Mouse (Mus musculus) hindbrain, embryonic 12.5 days (tissue): ENCODE measurements around the gene Adcy5. TPM values are rescaled to one million over a fixed set of nuclear protein-coding genes. Genes with fewer than 3 reads are reported as not detected.

ENCODE experiments used
- ATAC-seq: fragments of 200-750 bp; cut with Nextera tagmentation; 2 replicates; pipeline ENCODE4 v1.8.0; 2017; ENCODE audit warnings: moderate TSS enrichment; ENCODE audit not compliant: low FRiP score
- H3K27ac ChIP-seq: fragments of 300-500 bp; sonication (generic); 2 replicates; pipeline ENCODE4 v1.5.1; 2016; ENCODE audit warnings: mild to moderate bottlenecking
- H3K27me3 ChIP-seq: fragments of 300-500 bp; sonication (generic); 2 replicates; pipeline ENCODE4 v1.6.1; 2016; ENCODE audit warnings: mild to moderate bottlenecking
- H3K36me3 ChIP-seq: fragments of 300-500 bp; sonication (generic); 2 replicates; pipeline ENCODE4 v1.6.1; 2016; ENCODE audit warnings: mild to moderate bottlenecking
- H3K4me1 ChIP-seq: fragments of 300-500 bp; sonication (generic); 2 replicates; pipeline ENCODE4 v1.6.1; 2016
- H3K4me2 ChIP-seq: fragments of 300-500 bp; sonication (generic); replicated peaks from 2 replicates; pipeline ENCODE4 v1.6.1; 2016; ENCODE audit warnings: mild to moderate bottlenecking
- H3K4me3 ChIP-seq: fragments of 300-500 bp; sonication (generic); 2 replicates; pipeline ENCODE4 v1.5.1; 2016; ENCODE audit warnings: mild to moderate bottlenecking
- H3K9ac ChIP-seq: fragments of 300-500 bp; sonication (generic); 2 replicates; pipeline ENCODE4 v1.6.1; 2016; ENCODE audit warnings: mild to moderate bottlenecking, moderate library complexity
- H3K9me3 ChIP-seq: fragments of 300-500 bp; sonication (generic); replicated peaks from 2 replicates; pipeline ENCODE4 v1.6.1; 2016; ENCODE audit warnings: mild to moderate bottlenecking
- WGBS: fragments of 180-500 bp; shearing (Covaris S2); methylation state at CpG from one replicate; pipeline ENCODE4 v1.1.7; 2016; 5-methylcytosine and 5-hydroxymethylcytosine counted together
- polyA plus RNA-seq: library from polyadenylated mRNA; unstranded; fragments of >200 nt; fragmentation: Nextera tagmentation; extraction: Ambion mirVana; gene quantifications from 2 replicates; pipeline ENCODE4 v1.2.1, GENCODE M21; 2016

Gene Adcy5
- polyA plus RNA-seq, 1 experiment from 2014 or later: 4.4 TPM

DNA sequence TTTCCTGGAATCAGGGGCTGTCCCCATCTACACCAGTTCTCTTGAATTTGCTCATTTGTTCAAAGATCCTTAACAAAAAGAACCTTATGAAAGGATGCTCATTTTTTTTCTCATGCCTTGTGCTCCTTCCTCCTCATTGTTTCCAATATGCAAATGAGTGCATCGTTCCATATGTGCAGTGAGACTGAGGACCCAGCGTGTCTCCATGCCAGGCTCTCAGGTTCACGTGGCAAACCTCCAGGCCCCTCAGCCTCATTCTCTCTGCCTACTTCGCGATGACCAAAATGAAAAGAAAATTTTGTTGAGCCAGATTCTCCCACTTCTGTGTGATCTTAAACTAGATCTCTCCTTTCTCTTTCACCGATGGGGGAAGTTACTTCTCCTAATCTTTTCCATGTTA is 15.3 kb upstream of the Adcy5 start:
- 52% methylated on average over 6 of the region's 6 CpGs for WGBS
- Histone ChIP-seq H3K4me3 (no peak overlapping the region), H3K27ac (no peak overlapping the region)

DNA sequence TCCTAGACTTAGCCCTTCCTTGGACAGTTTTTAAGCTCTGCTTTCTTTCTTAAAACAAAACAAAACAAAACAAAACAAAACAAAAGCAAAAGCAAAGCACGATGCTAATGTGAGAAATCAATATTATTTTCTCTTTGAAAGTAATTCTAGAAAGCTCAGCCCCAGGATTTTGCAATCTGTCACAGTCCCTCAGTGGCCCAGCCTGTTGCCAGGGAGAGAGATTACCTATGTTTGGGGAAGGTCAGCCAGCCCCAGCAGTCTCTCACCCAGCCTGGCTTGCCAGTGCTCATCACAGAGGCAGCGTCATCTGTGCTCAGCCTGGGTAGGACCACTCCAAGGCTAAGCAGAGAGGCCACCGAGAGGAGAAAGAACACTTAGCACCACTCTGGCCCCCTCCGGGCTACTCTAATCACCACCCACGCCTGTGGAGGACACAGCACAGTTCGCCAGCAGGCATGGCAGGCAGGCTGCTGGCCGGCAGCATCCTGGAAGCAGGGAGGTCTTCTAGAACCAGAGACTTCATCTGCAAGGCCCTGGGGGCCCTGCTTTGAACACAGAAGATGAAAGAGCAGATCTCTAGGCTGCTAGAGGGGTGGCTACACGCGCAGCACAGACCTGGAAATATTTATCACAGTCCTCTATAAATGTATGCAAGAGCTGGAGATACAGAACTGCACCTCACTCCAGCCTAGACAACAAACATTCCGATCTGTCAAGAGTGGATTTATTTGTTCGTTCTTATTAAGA is 14.6 kb upstream of the Adcy5 start:
- ATAC-seq: peak; percentile 60; the same call in 1 of the 2 replicates
- no peak overlapping the region for H3K4me3 ChIP-seq
- no peaks in the 10 kb centered on the region for H3K36me3 ChIP-seq
- peaks cover 20% of the 10 kb centered on the region for H3K4me1 ChIP-seq
- WGBS: 26% methylated on average over 11 of the region's 11 CpGs
- H3K9me3 ChIP-seq: 0 out of 2 replicates have a peak, but pooled peaks cover under 1% of the 10 kb centered on the region
- H3K27me3 ChIP-seq: no peaks in the 10 kb centered on the region
- no peak overlapping the region for H3K9ac ChIP-seq
- peak overlapping the region; percentile 73 for H3K27ac ChIP-seq
- H3K4me2 ChIP-seq: peak overlapping the region; percentile 27; the same call in 1 of the 2 replicates

More for the DNA sequence above, 15.3 kb upstream of the Adcy5 start:
- Histone ChIP-seq H3K27me3 (no peaks in the 10 kb centered on the region), H3K4me1 (peaks cover 20% of the 10 kb centered on the region), H3K9me3 (no peaks in the 10 kb centered on the region), H3K9ac (no peak overlapping the region), H3K4me2 (no peak overlapping the region), H3K36me3 (no peaks in the 10 kb centered on the region)
- ATAC-seq: no peak; the same call in 1 of the 2 replicates

DNA sequence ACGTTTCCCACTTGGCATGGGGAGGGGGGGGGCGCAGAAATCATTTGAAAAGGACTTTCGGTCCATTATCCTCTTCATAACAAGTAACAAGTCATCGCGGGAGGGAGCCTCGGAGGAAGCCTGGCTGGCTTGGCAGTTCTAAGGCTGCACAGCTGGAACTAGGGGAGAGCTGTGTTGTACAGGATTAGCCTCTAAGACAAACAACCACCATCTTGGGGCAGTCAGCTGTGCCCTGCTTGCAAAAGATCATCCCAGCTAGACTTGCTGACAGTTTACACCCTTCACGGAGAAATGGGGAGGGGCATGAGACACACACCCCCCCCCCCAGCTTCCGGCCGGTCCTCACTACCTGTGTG is 14.1 kb upstream of the Adcy5 start:
- Histone ChIP-seq H3K27me3 (no peaks in the 10 kb centered on the region), H3K4me3 (no peak overlapping the region), H3K4me2 (0 out of 2 replicates have a peak overlapping the region, but pooled peaks have one; percentile 27), H3K9ac (no peak overlapping the region), H3K9me3 (0 out of 2 replicates have a peak, but pooled peaks cover 3% of the 10 kb centered on the region), H3K4me1 (peaks cover 20% of the 10 kb centered on the region), H3K27ac (peak overlapping the region; percentile 23; the same call in 1 of the 2 replicates), H3K36me3 (no peaks in the 10 kb centered on the region)
- WGBS: 41% methylated on average over 9 of the region's 9 CpGs
- ATAC-seq: peak; percentile 56; the same call in 1 of the 2 replicates

DNA sequence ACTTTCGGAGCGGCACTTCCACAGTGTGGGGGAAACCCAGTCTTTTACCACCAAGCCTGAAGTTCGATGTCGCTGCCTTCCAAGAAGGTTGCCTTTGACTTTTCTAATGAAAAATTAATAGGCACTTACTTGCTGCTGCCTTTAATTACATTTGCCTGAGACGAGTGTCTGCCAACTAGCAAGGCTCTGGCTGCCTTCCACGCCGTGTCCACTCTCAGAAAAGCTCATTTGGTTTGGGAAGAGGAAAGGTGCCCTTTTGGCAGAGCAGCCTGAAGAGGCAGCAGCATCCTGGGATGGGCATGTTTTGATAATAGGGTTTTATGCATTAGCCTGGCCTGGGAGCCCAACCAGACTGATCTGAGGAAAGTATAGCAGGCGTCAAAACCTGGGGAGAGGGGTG is 12.8 kb upstream of the Adcy5 start:
- Histone ChIP-seq H3K27me3 (no peaks in the 10 kb centered on the region), H3K4me3 (no peak overlapping the region), H3K4me2 (no peak overlapping the region), H3K36me3 (no peaks in the 10 kb centered on the region), H3K9ac (no peak overlapping the region), H3K9me3 (0 out of 2 replicates have a peak, but pooled peaks cover 3% of the 10 kb centered on the region), H3K27ac (no peak overlapping the region), H3K4me1 (peaks cover 20% of the 10 kb centered on the region)
- no peak for ATAC-seq
- WGBS: 82% methylated on average over 8 of the region's 8 CpGs

DNA sequence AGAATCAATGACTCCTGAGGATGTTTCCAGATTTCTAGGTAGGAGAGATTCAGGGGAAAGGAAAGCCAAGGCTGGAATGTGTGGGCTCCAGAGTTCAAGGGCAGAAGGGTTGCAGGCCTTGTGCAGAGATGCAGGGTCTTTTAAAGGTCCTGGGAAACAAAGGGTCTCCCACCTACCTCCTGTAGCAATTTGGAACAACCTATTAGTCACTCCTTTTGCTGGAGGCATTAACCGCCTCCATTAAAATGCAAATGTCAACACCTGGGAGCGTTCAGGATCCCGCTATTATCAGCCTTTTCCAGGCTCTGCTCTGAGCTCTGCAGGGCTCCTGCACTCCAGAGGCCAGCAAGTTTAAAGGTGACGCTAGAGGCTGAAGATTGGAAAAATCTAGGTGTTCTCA is 8.5 kb upstream of the Adcy5 start:
- no peaks in the 10 kb centered on the region for H3K36me3 ChIP-seq
- no peak overlapping the region for H3K9ac ChIP-seq
- H3K4me1 ChIP-seq: 0 out of 2 replicates have a peak, but pooled peaks cover under 1% of the 10 kb centered on the region
- no peak overlapping the region for H3K4me3 ChIP-seq
- ATAC-seq: no peak
- 0 out of 2 replicates have a peak, but pooled peaks cover 6% of the 10 kb centered on the region for H3K9me3 ChIP-seq
- no peak overlapping the region for H3K4me2 ChIP-seq
- no peak overlapping the region for H3K27ac ChIP-seq
- H3K27me3 ChIP-seq: peaks cover 6% of the 10 kb centered on the region
- 10% methylated on average over 4 of the region's 4 CpGs for WGBS

DNA sequence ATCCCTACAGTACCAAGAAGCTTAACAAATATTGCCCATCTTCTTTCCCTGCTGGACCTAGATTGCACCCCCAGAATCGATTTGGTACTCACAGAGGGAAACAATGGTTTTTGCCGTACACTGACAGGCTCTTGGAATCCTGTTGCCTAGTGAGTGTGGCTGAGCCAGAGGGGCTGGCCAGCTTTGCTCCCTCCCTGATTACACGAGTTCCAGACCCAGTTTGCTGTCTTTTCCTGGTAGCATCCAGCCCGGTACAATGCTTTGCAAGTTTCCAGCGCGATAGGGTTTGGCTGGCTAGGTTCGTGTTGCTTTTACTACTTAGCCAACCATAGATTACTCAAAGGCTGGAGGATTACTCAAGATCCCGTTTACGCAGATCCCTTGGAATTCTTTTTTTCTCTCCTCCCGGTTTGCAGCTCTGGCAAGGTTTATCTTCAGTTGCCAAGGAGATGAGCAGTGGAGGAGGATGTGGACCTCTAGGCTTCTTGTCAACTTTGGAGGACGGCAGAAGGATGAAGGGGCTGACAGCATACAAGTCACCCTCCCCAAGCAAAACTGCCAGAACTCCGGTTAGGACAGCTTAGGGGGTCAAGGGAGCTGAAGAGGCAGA is 1.4 kb upstream of the Adcy5 start:
- Histone ChIP-seq H3K36me3 (no peaks in the 10 kb centered on the region), H3K27ac (no peak overlapping the region), H3K4me3 (no peak overlapping the region), H3K9ac (no peak overlapping the region), H3K4me2 (no peak overlapping the region), H3K4me1 (peaks cover 34% of the 10 kb centered on the region), H3K27me3 (peaks cover 61% of the 10 kb centered on the region), H3K9me3 (no peaks in the 10 kb centered on the region)
- WGBS: 8% methylated on average over 12 of the region's 12 CpGs
- ATAC-seq: no peak

DNA sequence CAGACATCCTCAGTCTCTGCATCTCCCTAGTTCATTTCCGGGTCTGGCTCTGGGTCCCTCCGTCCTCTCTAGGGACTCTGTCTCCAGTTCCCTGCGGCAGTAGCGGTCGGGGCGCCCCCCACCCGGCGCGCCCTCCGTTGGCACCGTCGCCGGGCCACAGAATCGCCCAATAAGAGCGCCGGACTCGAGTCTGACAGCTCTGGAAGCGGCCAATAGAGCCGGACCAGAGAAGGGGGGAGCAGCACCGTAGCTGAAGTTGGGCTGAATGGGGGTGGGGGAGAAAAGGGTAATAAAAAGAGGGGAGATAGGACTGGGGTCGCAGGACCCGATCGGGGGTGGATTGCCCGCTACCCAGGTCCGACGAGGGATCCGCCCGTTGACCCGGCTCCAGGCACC is 434 bp upstream of the Adcy5 start:
- Histone ChIP-seq H3K36me3 (no peaks in the 10 kb centered on the region), H3K4me3 (peak overlapping the region; percentile 67), H3K9ac (peak overlapping the region; percentile 90), H3K27ac (peak overlapping the region; percentile 88), H3K9me3 (no peaks in the 10 kb centered on the region), H3K4me1 (peaks cover 43% of the 10 kb centered on the region), H3K27me3 (peaks cover 61% of the 10 kb centered on the region), H3K4me2 (peak overlapping the region; percentile 92)
- ATAC-seq: peak; percentile 78
- WGBS: under 1% methylated on average over 29 of the region's 29 CpGs

DNA sequence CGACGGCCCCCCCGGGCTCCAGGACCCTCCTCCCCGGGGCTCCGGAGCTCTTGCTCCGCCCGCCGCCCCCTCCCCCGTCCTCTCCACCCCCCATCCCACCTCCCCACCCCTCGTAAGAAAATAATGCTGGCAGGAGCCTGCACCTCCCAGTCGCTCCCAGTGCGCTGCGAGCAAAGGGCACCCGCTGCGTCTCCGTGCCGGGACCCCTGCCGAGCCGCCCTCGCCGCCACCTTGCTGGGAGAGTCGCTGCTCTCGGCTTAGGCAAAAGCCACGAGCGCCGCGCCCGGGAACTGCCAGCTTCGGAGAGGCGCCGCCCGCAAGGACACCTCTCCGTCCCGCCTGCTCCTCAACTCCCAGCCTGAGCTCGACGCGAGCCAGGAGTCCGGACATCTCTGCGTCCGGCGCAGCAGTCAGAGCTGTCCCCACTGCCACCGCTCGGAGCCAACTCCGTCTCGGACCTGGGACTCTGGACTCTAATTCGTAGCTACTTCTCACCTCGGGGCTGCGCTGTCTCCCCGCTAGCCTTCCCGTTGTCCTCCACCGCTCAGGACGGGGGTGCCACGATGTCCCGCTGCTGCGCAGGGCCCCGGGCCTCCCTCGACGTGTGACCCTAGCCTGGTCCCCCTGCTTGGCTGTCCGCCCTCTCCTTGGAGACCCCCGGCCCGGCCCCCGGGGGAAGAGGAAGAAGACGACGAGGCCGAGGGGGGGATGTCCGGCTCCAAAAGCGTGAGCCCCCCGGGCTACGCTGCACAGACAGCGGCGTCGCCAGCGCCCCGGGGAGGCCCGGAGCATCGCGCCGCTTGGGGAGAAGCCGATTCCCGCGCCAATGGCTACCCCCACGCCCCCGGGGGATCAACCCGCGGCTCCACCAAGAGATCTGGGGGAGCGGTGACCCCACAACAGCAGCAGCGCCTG is 971 bp downstream of the Adcy5 start:
- WGBS: 2% methylated on average over 78 of the region's 87 CpGs
- Histone ChIP-seq H3K4me3 (peak overlapping the region; percentile 67), H3K4me2 (peak overlapping the region; percentile 92), H3K27ac (peak overlapping the region; percentile 88), H3K9ac (peak overlapping the region; percentile 90), H3K4me1 (peaks cover 57% of the 10 kb centered on the region), H3K9me3 (no peaks in the 10 kb centered on the region), H3K36me3 (no peaks in the 10 kb centered on the region), H3K27me3 (peaks cover 57% of the 10 kb centered on the region)
- peak; percentile 39 for ATAC-seq

DNA sequence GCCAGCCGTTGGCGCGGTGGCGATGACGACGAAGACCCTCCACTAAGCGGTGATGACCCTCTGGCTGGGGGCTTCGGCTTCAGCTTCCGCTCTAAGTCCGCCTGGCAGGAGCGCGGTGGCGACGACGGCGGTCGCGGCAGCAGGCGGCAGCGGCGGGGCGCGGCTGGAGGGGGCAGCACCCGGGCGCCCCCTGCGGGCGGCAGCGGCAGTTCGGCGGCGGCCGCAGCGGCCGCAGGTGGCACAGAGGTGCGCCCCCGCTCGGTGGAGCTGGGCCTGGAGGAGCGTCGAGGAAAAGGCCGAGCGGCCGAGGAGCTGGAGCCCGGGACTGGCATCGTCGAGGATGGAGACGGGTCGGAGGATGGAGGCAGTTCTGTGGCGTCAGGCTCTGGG is 1.6 kb downstream of the Adcy5 start:
- Histone ChIP-seq H3K27me3 (peaks cover 54% of the 10 kb centered on the region), H3K36me3 (no peaks in the 10 kb centered on the region), H3K4me3 (peak overlapping the region; percentile 67), H3K27ac (no peak overlapping the region), H3K9ac (peak overlapping the region; percentile 90), H3K4me1 (peaks cover 63% of the 10 kb centered on the region), H3K4me2 (peak overlapping the region; percentile 92), H3K9me3 (no peaks in the 10 kb centered on the region)
- 3% methylated on average over 42 of the region's 48 CpGs for WGBS
- 0 out of 2 replicates have a peak, but pooled peaks have one; percentile 1 for ATAC-seq

DNA sequence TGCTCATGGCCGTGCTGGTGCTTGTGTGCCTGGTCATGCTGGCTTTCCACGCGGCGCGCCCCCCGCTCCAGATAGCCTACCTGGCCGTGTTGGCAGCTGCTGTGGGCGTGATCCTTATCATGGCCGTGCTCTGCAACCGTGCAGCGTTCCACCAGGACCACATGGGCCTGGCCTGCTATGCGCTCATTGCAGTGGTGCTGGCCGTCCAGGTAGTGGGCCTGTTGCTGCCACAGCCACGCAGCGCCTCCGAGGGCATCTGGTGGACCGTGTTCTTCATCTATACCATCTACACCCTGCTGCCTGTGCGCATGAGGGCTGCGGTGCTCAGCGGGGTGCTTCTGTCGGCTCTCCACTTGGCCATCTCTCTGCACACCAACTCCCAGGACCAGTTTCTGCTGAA is 2.2 kb downstream of the Adcy5 start:
- 76% methylated on average over 21 of the region's 21 CpGs for WGBS
- Histone ChIP-seq H3K4me1 (peaks cover 64% of the 10 kb centered on the region), H3K9me3 (no peaks in the 10 kb centered on the region), H3K4me2 (peak overlapping the region; percentile 92), H3K4me3 (peak overlapping the region; percentile 67), H3K27me3 (peaks cover 48% of the 10 kb centered on the region), H3K9ac (no peak overlapping the region), H3K36me3 (no peaks in the 10 kb centered on the region), H3K27ac (no peak overlapping the region)
- no peak for ATAC-seq

DNA sequence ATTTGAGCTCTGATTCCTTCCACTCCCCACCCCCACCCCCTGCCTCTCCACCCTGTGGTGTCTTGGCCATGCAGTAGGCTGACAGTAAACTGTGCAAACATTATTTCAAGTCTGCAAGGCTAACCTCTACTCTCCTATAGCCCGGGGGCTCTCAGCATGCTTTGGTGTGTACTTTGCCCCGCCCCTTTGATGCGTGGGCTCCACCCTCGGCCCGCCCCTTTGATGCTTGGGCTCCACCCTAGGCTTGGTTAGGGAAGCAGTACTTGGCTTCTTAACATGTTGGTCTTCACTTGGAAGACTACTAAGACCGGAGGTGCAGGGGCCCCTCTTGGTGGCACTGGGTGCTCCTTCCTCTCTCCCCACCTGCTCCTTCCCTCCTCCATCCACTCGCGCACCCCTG is 4.9 kb downstream of the Adcy5 start:
- Histone ChIP-seq H3K4me2 (peak overlapping the region; percentile 18; the same call in 1 of the 2 replicates), H3K4me3 (no peak overlapping the region), H3K9ac (no peak overlapping the region), H3K4me1 (peaks cover 66% of the 10 kb centered on the region), H3K36me3 (no peaks in the 10 kb centered on the region), H3K9me3 (no peaks in the 10 kb centered on the region), H3K27ac (no peak overlapping the region), H3K27me3 (peaks cover 25% of the 10 kb centered on the region)
- WGBS: 70% methylated on average over 8 of the region's 8 CpGs
- ATAC-seq: no peak

DNA sequence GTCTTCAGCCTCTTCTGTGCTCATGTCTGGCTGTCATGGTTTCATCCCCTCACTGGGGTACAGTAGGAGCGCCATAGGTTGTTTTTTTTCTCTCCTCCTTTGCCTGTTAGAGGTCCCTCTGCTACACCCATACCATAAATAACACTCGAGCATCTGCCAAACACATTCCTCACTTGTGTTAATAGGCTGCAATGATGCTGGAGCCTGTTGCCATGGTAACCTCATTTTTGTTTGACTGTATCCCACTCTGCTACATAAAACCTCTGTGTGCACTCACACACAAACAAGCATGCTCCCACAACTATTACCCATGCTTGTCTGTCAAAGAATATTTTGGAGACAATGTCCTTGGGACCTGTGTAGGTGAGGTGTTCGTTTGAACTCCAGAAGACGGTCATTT is 5.3 kb downstream of the Adcy5 start:
- peak overlapping the region; percentile 25; the same call in 1 of the 2 replicates for H3K4me2 ChIP-seq
- WGBS: 60% methylated on average over 4 of the region's 4 CpGs
- no peak overlapping the region for H3K9ac ChIP-seq
- peaks cover 70% of the 10 kb centered on the region for H3K4me1 ChIP-seq
- no peak for ATAC-seq
- no peaks in the 10 kb centered on the region for H3K9me3 ChIP-seq
- peaks cover 25% of the 10 kb centered on the region for H3K27me3 ChIP-seq
- H3K36me3 ChIP-seq: no peaks in the 10 kb centered on the region
- no peak overlapping the region for H3K4me3 ChIP-seq
- H3K27ac ChIP-seq: no peak overlapping the region
